Mouse (Mus musculus) left cerebral cortex, postnatal 14 days (tissue): Measurements from ENCODE around the gene Ppp1r27. TPM values are rescaled to one million over a fixed set of nuclear protein-coding genes. Genes with fewer than 3 reads are reported as not detected.

Source experiments
- total RNA-seq, 2 experiments: library from RNA; stranded (reverse); gene quantifications; 2 replicates each; pipeline ENCODE4 v1.2.3; 2021

Gene Ppp1r27
- total RNA-seq, 2 experiments from 2014 or later, result not detected

Other genes with a start within 250 kb of the Ppp1r27 start
- gene Actg1, start 202.6 kb downstream of the Ppp1r27 start, total RNA-seq, result 1,000 to 10,000 TPM; 1,748 to 1,778 TPM
- gene Fscn2, start 189.6 kb downstream of the Ppp1r27 start, total RNA-seq, result under 1 TPM in 1 of 2 experiments, not detected in 1; 0.80 TPM
- 10 to 100 TPM; 30.4 to 35.9 TPM for gene Faap100, start 172.4 kb downstream of the Ppp1r27 start, total RNA-seq
- 10 to 100 TPM; 67.8 to 71.3 TPM for gene Nploc4, start 113.4 kb downstream of the Ppp1r27 start, total RNA-seq
- 1 to 10 TPM in 1 of 2 experiments, not detected in 1; 3.6 TPM for gene Tspan10, start 108.5 kb downstream of the Ppp1r27 start, total RNA-seq
- gene Pde6g, start 97.6 kb downstream of the Ppp1r27 start, total RNA-seq, result under 1 TPM; 0.40 TPM
- 10 to 100 TPM; 13.0 to 14.7 TPM for gene Oxld1, start 93.1 kb downstream of the Ppp1r27 start, total RNA-seq
- gene Ccdc137, start 93.0 kb downstream of the Ppp1r27 start, total RNA-seq, result 10 to 100 TPM; 23.1 TPM
- 10 to 100 TPM; 59.5 to 60.1 TPM for gene Arl16, start 83.5 kb downstream of the Ppp1r27 start, total RNA-seq
- gene Mrpl12, start 66.5 kb downstream of the Ppp1r27 start, total RNA-seq, result 10 to 100 TPM; 74.6 to 78.2 TPM
- gene Slc25a10, start 59.3 kb downstream of the Ppp1r27 start, total RNA-seq, result 10 to 100 TPM; 19.2 to 22.3 TPM
- under 1 TPM; 0.17 to 0.18 TPM for gene Gcgr, start 20.4 kb downstream of the Ppp1r27 start, total RNA-seq
- 100 to 1,000 TPM in 1 of 2 experiments, 10 to 100 TPM in 1; 95.9 to 101 TPM for gene Mcrip1, start 1.4 kb downstream of the Ppp1r27 start, total RNA-seq
- 100 to 1,000 TPM; 125 to 127 TPM for gene P4hb, start 22.1 kb upstream of the Ppp1r27 start, total RNA-seq
- gene Arhgdia, start 30.5 kb upstream of the Ppp1r27 start, total RNA-seq, result 100 to 1,000 TPM; 397 to 401 TPM
- gene Alyref, start 47.2 kb upstream of the Ppp1r27 start, total RNA-seq, result 10 to 100 TPM; 65.4 to 72.9 TPM
- gene Anapc11, start 47.3 kb upstream of the Ppp1r27 start, total RNA-seq, result 100 to 1,000 TPM in 1 of 2 experiments, 10 to 100 TPM in 1; 99.6 to 100 TPM
- gene Npb, start 57.3 kb upstream of the Ppp1r27 start, total RNA-seq, result 1 to 10 TPM in 1 of 2 experiments, under 1 TPM in 1; 0.97 to 1.0 TPM
- 100 to 1,000 TPM; 131 to 134 TPM for gene Pcyt2, start 66.8 kb upstream of the Ppp1r27 start, total RNA-seq
- 10 to 100 TPM; 34.7 to 42.4 TPM for gene Sirt7, start 74.1 kb upstream of the Ppp1r27 start, total RNA-seq
- 10 to 100 TPM; 84.3 to 94.3 TPM for gene Mafg, start 82.5 kb upstream of the Ppp1r27 start, total RNA-seq
- gene Pycr1, start 92.6 kb upstream of the Ppp1r27 start, total RNA-seq, result 1 to 10 TPM; 3.8 to 4.0 TPM
- 1 to 10 TPM; 5.9 to 6.0 TPM for gene Myadml2, start 97.0 kb upstream of the Ppp1r27 start, total RNA-seq
- 1 to 10 TPM; 5.7 to 8.9 TPM for gene Notum, start 110.0 kb upstream of the Ppp1r27 start, total RNA-seq
- gene Aspscr1, start 121.8 kb upstream of the Ppp1r27 start, total RNA-seq, result 10 to 100 TPM; 50.0 to 59.5 TPM
- 10 to 100 TPM; 26.8 to 30.2 TPM for gene Cenpx, start 162.6 kb upstream of the Ppp1r27 start, total RNA-seq
- 10 to 100 TPM; 57.2 to 60.1 TPM for gene Lrrc45, start 162.8 kb upstream of the Ppp1r27 start, total RNA-seq
- gene Rac3, start 170.3 kb upstream of the Ppp1r27 start, total RNA-seq, result 10 to 100 TPM; 92.2 to 99.5 TPM
- 1 to 10 TPM; 5.7 to 7.8 TPM for gene Dcxr, start 176.1 kb upstream of the Ppp1r27 start, total RNA-seq
- 1 to 10 TPM; 1.5 to 3.0 TPM for gene Cbr2, start 181.0 kb upstream of the Ppp1r27 start, total RNA-seq
- gene Hmga1b, start 211.7 kb upstream of the Ppp1r27 start, total RNA-seq, result 10 to 100 TPM; 25.9 to 30.1 TPM
- 10 to 100 TPM; 75.3 to 79.6 TPM for gene Rfng, start 233.1 kb upstream of the Ppp1r27 start, total RNA-seq
- 100 to 1,000 TPM; 141 to 144 TPM for gene Gps1, start 233.1 kb upstream of the Ppp1r27 start, total RNA-seq
- gene Dus1l, start 245.3 kb upstream of the Ppp1r27 start, total RNA-seq, result 10 to 100 TPM; 44.2 to 49.0 TPM